Mouse (Mus musculus) Patski (cell line): ENCODE data around the gene Zfand5. TPM values are rescaled to one million over a fixed set of nuclear protein-coding genes. Genes with fewer than 3 reads are reported as not detected.

Experiments
- ATAC-seq: fragments of 100-300 bp; one replicate; pipeline ENCODE4 v1.8.0; 2021
- CTCF ChIA-PET: fragments of 350-600 bp; sonication (Branson Sonifier 250); formaldehyde crosslinking; loops from one replicate; lab custom pipeline; 2022; ENCODE audit warnings: inconsistent platforms; lab: Charles Lee
- POLR2A ChIA-PET: fragments of 350-600 bp; sonication (Branson Sonifier 250); formaldehyde crosslinking; loops from one replicate; lab custom pipeline; 2022; ENCODE audit warnings: antibody characterized with exemption, inconsistent platforms; lab: Charles Lee
- DNase-seq: peaks from one replicate; pipeline ENCODE4 v3.0.0-alpha.2; 2011; ENCODE audit warnings: low read depth, low spot score
- H3K27me3 ChIP-seq: fragments of 371-371 bp; one replicate; pipeline ENCODE4 v1.5.1; 2021
- CTCF ChIP-seq: fragments of 100-300 bp; IDR thresholded peaks from one replicate; pipeline ENCODE4 v1.5.1; 2021
- in situ Hi-C: fragments of 300-500 bp; cut with MboI; formaldehyde crosslinking; loops from 3 replicates; pipeline ENCODE4 v1.11.1; 2018; ENCODE audit warnings: low pct_unique_long_range_greater_than_20kb, mixed read lengths
- polyA plus RNA-seq: library from polyadenylated mRNA; unstranded; gene quantifications from one replicate; pipeline ENCODE4 v1.2.3, GENCODE M21; 2021

Zfand5 gene
- polyA plus RNA-seq, 1 experiment from 2014 or later, result 150 TPM

- CTCF ChIA-PET, result interaction anchor here (1.2 kb wide), 1 partner anchor 470 kb away, joined by 3 read pairs; no protein-coding TSS in a partner anchor
- in situ Hi-C loops, result no loop called here
- POLR2A ChIA-PET, result no interaction called here
These were observed 47.5 kb downstream of the Zfand5 start for GRCm38 (mm10) chr19:21319618-21320017.

DNA sequence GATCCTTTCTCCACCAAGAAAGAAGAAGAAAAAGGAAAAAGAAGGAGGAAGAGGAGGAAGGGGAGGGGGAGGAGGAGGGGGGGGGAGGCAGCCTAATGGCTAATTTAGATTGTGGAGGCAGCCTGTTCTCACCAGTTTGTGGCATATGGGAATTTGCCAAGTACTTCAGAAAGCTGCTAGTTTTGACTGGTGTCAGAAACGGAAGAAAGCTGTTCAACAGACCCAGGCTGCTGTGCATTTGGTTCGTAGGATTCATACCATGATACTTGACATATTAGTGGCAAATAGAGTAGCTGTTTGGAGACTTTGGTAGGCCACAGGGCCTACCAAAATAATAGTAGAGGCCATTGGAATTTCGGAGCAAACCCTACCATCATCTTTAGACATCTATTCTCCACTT, 53.3 kb downstream of the Zfand5 start:
- ChIA-PET CTCF (interaction anchor here (1.2 kb wide), 1 partner anchor 23 kb away, joined by 3 read pairs; no protein-coding TSS in a partner anchor), POLR2A (no interaction called here)
- no peak for DNase-seq
- peaks cover 46% of the 10 kb centered on the region for H3K27me3 ChIP-seq
- no peak for TF ChIP-seq CTCF
- ATAC-seq, result no peak
- in situ Hi-C loops, result no loop called here

More at GRCm38 (mm10) chr19:21319618-21320017, 47.5 kb downstream of the Zfand5 start:
- TF ChIP-seq CTCF, result no peak
- ATAC-seq, result no peak
- no peak for DNase-seq
- H3K27me3 ChIP-seq, result peaks cover 28% of the 10 kb centered on the region

GRCm38 (mm10) chr19:21328951-21329350, 56.9 kb downstream of the Zfand5 start:
- in situ Hi-C loops, result no loop called here
- peaks cover 39% of the 10 kb centered on the region for H3K27me3 ChIP-seq
- DNase-seq, result no peak
- POLR2A ChIA-PET, result no interaction called here
- CTCF ChIA-PET, result no interaction called here
- no peak for ATAC-seq
- no peak for TF ChIP-seq CTCF

- ChIA-PET POLR2A (no interaction called here), CTCF (no interaction called here)
- ATAC-seq (no peak), DNase-seq (no peak)
- peaks cover 34% of the 10 kb centered on the region for H3K27me3 ChIP-seq
- no peak for TF ChIP-seq CTCF
- in situ Hi-C loops, result no loop called here
These were observed 57.7 kb downstream of the Zfand5 start for GRCm38 (mm10) chr19:21329770-21330169.

DNA sequence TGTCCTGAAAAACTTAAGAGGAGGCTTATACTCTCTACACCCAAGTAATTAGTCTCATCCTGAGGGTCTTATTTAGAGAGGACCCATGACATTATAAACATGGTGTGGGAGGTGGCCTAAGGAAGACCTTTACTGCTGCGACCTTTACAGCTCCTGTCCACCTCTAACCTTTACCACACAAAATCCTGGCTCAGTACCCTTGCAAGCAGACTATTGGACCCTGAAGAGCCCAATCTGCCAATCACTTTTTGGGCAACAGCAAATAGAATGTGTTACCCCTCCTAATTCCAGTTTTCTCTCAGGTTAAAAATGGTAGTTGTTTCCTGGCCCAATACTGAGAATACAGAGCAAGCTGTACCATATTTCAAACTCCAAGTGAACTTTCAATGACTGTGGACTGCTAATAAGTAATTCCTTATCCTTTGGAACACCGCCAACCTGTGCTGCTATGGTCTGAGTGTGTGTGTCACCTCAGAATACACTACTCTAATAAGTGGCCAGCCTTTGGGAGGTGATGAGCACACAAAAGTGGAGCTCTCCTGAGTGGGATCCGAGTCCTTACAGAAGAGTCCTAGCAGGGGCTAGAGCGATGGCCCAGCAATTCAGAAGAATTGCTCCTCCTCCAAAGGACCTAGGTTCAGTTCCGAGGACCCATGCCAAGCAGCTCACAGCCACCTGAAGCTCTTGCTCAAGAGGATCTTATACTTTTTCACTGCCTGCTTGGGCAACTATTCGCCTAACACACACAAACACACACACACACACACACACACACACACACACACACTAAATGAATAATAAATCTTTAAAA, 58.4 kb downstream of the Zfand5 start:
- TF ChIP-seq CTCF, result no peak
- in situ Hi-C loops, result no loop called here
- ChIA-PET CTCF (interaction anchor here (0.6 to 0.7 kb wide), 2 partner anchors 8 to 12 kb away, joined by 3 read pairs; no protein-coding TSS in a partner anchor), POLR2A (no interaction called here)
- ATAC-seq (no peak), DNase-seq (no peak)
- peaks cover 30% of the 10 kb centered on the region for H3K27me3 ChIP-seq

GRCm38 (mm10) chr19:21331621-21332155, 59.6 kb downstream of the Zfand5 start:
- TF ChIP-seq CTCF, result no peak
- CTCF ChIA-PET, result interaction anchor here (0.7 kb wide), 1 partner anchor 9 kb away, joined by 3 read pairs; no protein-coding TSS in a partner anchor
- in situ Hi-C loops, result no loop called here
- DNase-seq (no peak), ATAC-seq (no peak)
- H3K27me3 ChIP-seq, result peaks cover 36% of the 10 kb centered on the region
- POLR2A ChIA-PET, result no interaction called here

Other genes starting within 250 kb of the Zfand5 start
- 0.18 TPM for gene Gda, start 201.2 kb downstream of the Zfand5 start, polyA plus RNA-seq